Mouse (Mus musculus) testis, adult 2 months (tissue): ENCODE measurements around the gene Pck1.

Experiments used
- CTCF ChIP-seq: fragments of 200-500 bp; IDR thresholded peaks from 2 replicates; pipeline ENCODE4 v1.5.1; 2012; ENCODE audit warnings: low read depth, mild to moderate bottlenecking, inconsistent platforms, low read length, moderate library complexity; ENCODE audit not compliant: control insufficient read depth, insufficient read depth, insufficient replicate concordance
- POLR2A ChIP-seq: fragments of 200-500 bp; IDR thresholded peaks from 2 replicates; pipeline ENCODE4 v1.6.1; 2012; ENCODE audit warnings: low read depth, mild to moderate bottlenecking, inconsistent platforms, low read length, moderate library complexity; ENCODE audit not compliant: control insufficient read depth

DNA sequence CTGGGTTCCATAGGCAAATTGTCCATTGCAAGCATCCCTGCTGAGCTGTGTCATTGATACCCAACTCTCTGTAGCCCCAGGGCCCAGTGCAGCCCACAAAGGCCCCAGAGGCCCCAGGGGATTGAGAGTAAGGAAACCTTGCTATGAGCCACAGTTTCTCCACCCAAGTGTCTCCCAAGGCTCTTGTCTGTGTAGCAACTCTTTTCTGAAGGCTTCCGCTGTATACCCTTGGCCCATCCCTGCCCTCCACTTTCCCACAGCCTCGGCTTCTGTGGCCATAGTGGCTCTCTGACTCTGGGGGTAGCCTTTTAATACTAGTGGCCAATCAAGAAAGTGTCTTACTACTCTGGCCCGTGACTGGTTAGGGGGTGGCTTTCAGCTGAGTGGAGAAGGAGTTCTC is 50.9 kb downstream of the Pck1 start:
- TF ChIP-seq POLR2A (no peak), CTCF (no peak)
